Mouse (Mus musculus): ENCODE results near the gene Mdga2.

Gene Mdga2

DNA sequence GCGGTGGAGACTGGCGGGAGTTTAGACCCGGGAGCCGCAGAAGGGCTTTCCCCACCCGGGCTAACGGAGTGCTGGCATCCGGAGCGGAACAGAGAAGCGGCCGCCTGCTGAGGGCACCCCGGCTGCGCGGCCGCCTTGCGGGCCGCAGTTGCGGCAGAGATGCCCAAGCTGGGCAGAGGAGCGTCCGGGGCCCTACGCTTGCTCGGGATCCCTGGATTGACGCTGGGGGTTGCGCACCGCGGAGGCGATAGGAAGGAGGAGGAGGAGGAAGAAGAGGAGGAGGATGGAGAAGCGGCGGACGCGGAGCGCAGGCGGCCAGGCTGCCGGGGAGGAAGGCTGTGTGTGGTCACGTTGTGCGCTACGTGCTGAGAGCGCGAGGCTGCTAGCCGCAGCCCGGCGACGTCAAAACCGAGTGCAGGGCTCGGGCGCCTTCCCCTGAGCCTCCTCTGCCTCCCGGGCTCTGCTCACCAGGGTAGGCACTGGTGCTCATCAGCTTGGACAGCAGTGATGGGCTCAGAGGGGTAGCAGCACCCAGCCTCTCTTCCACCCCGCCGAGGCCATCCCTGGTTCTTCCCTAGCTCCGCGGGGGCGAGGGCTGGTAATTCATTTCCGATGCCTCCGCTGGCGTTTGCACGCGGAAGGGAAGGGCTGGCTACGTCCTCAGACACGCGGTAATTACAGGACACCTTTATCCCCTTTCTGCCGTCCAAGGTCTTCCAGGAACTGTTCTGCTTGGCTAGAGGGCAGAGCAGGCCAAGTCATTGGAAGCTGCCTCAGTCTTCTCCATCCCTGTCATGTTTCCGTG is at the start of gene Mdga2:
Mdga2 (minus strand) TSS at position 329 of the 805 bp plus-strand sequence.
- DNase-seq (ENCODE audit: low spot score in 2 of 2), result no peak

DNA sequence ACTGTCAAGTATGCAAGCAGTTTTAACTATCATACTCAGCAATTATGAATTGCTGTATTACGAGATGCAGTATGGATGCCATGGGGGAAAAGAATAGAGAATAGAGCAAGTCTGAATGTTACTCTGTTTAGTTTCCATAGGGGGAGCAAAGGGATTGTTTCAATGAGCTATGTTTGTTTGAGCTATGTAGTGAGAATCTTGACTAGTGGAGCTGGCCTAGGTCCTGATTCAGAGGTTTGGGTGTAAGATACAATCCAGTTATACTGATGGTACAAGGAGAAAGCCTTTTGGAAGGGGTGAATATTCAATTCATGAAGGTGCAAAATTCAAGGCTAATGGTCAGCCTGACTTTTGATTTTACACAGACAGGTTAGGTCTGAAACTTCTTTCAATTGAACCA is 45.1 kb upstream of the Mdga2 start:
- DNase-seq (ENCODE audit: low spot score in 2 of 2), result no peak

DNA sequence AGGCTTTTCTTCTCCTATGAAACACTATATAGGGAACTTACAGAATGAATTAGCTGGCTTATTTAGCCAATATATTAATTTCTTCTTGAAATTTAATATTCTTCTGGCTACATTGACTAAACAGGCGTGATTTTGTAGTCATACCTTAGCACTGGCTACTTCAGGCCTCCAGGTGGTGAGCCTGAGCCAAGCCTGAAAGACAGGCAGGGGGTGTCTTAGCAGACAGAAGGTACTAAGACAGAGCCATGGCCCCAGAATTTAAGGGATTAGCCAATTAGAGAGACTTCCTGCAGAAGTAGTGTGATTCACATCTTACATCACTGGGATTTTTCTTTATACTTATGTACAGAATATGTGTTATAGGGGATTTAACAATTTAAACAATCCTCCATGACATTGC is 1.2 kb upstream of the Mdga2 start:
- DNase-seq (ENCODE audit: low spot score in 2 of 2), result no peak

- peak in 1 of 2 experiments; percentile 60 for DNase-seq (ENCODE audit: low spot score in 2 of 2)
Measured at GRCm38 (mm10) chr12:67221329-67222220, 774 bp downstream of the Mdga2 start.

DNA sequence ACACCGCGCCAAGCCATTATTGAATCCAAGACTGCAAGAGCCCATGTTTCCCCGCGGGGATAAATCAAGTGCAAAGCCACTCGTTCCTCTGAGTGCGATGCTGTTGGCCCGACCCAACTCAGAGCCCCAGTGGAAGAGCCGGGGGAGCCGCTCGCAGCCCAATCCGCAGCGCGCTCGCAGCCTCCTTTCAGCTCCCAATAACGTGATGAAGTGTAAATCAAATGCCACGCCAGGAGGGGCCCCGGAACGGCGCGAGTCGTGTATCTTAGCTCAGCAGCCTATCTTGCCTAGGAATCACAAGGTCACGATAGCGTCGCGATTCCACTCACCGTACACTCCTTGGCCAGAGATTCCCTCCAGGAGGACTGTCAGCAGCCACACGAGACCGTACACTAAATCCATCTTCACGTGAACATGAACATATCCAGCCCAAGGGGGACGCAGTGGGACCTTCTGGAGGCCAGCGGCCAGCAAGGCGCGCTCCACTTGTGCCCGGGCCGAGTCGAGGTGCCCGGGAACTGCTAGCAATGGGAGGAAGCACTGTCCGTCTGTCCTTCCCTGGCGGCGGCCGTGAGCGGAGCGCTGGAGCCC is 1.6 kb downstream of the Mdga2 start:
- no peak for DNase-seq (ENCODE audit: low spot score in 2 of 2)

GRCm38 (mm10) chr12:67220041-67220440 is 2.3 kb downstream of the Mdga2 start:
- DNase-seq (ENCODE audit: low spot score in 2 of 2), result no peak

DNA sequence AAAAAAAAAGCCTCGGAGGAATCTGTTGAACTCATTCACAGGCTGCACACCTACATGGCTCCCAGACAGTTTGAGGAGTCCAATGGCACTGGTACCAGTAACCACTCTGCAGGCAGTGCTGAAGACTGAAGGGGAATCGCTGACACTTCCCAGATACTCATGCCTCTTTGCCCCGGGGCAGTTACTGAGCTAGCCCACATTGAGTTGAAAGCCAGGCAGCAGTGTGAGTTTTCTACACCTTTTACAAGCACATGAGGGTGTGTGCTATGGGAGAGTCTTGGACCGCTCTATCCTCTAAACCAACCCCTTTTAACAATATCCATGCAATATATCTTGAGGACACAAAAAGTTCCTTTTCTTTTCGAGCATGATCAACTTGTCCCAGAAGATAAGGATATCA is 2.8 kb downstream of the Mdga2 start:
- no peak for DNase-seq (ENCODE audit: low spot score in 2 of 2)

GRCm38 (mm10) chr12:67212801-67213200 is 9.5 kb downstream of the Mdga2 start:
- DNase-seq (ENCODE audit: low spot score in 2 of 2), result no peak

- DNase-seq (ENCODE audit: low spot score in 2 of 2), result no peak
Measured at GRCm38 (mm10) chr12:67178155-67178554, 44.2 kb downstream of the Mdga2 start.

DNA sequence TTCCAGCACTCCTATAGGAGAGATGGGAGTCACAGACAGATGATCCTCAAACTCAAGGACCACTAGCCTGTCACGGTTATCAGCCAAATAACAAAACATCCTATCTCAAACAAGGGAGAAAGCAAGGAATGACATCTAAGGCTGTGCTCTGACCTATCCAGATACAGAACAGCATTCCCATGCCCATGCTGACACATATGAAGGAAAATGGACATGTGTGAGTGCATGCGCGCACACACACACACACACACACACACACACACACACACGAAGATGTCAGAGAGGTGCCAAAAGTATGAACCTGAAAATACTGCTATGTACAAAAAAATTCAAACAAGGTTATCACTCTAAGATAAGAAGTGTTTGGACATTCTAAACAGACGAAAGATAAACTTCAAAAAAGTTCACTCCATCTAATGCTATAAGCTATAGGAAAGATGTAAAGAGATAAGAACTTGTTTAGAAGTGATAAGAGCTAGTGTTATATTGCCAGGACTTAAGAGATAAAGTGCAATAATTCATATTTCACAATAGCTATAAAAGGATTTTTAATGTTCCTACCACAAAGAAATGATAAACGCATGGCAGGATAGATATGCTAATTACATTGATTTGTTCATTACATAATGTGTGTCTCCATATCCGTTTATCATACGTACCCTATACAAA is 65.6 kb downstream of the Mdga2 start:
- DNase-seq (ENCODE audit: low spot score in 2 of 2), result no peak

GRCm38 (mm10) chr12:67153077-67153476 is 69.3 kb downstream of the Mdga2 start:
- no peak for DNase-seq (ENCODE audit: low spot score in 2 of 2)

- no peak for DNase-seq (ENCODE audit: low spot score in 2 of 2)
Measured at GRCm38 (mm10) chr12:67141605-67142004, 80.7 kb downstream of the Mdga2 start.

- no peak for DNase-seq (ENCODE audit: low spot score in 2 of 2)
Measured at GRCm38 (mm10) chr12:67140131-67140530, 82.2 kb downstream of the Mdga2 start.

GRCm38 (mm10) chr12:67127457-67127856 is 94.9 kb downstream of the Mdga2 start:
- DNase-seq (ENCODE audit: low spot score in 2 of 2), result no peak

- no peak for DNase-seq (ENCODE audit: low spot score in 2 of 2)
Measured at GRCm38 (mm10) chr12:67123874-67124273, 98.5 kb downstream of the Mdga2 start.

DNA sequence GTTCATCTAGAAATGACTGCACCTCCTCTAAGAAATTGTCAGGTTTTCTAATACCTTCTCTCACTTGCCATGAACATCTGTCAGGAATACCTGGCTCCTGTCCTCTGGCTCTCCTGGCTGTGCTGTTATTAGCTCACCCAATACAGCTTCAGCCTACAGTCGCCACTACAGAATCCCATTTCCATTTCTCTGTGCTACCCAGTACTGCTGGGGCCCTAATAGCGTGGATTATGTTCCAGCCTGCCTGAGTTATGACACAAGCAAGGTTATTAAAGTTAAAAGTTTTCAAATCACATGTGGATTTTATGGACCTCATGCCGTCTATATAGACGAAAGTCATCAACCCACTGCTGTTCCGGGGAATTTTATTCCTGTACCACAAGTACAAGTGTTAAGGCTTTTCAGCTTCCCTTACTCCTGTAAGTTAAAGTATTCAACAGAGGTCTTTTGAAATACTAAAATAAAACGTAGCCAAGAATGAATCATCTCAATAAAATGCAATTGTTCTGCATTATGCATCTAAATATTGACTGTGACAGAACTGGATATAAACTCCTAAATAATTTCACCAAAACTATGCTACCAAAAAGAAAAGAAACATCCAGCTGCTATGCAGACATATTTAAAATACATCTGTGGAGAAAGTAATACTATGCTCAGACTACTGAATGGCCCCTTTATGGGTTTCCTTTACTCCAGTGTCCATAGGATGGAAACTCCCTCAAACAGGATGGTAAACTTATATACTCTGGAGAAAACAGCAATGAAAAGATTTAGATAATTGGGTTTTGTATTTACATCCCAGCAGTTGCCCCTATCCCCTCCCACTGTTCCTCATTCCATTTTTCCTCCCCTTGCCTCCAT is 103.5 kb downstream of the Mdga2 start:
- no peak for DNase-seq (ENCODE audit: low spot score in 2 of 2)

DNA sequence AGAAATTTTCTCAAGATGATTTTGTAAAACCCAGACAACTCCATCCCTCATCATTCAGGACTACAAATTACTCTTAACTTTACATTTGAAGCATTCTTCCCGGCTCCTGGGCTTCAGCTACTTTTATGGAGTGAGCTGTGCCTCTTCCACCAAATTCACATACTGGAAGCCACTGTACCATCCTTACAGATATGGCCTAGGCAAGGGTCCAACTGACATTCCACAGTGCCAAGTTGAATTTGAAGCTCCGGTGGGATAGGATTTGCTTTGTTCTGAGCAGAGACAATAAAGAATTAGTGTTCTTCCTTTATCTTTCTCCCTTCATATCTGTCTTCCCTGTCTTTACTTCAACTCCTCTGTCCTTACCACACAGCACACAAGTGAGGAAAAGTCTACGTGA is 118.2 kb downstream of the Mdga2 start:
- no peak for DNase-seq (ENCODE audit: low spot score in 2 of 2)

DNA sequence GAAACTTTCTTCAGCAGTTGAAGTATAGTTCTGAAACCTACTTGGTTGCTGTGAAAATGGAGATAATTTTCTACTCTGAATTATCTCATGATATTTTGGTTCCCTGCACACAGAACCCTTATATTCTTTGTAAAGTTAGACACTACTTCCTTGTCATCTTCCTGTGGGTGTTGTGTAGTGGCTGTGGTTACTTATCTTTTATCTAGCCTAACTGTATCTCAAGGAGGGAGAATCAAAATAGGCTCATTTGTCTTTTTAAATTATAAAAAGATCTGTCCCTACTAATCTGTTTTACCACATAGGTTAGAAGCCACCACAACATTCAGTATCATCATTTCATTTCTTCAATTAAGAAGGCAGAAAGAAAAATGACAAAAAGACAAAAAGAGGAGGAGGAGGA is 127.9 kb downstream of the Mdga2 start:
- DNase-seq (ENCODE audit: low spot score in 2 of 2), result no peak

DNA sequence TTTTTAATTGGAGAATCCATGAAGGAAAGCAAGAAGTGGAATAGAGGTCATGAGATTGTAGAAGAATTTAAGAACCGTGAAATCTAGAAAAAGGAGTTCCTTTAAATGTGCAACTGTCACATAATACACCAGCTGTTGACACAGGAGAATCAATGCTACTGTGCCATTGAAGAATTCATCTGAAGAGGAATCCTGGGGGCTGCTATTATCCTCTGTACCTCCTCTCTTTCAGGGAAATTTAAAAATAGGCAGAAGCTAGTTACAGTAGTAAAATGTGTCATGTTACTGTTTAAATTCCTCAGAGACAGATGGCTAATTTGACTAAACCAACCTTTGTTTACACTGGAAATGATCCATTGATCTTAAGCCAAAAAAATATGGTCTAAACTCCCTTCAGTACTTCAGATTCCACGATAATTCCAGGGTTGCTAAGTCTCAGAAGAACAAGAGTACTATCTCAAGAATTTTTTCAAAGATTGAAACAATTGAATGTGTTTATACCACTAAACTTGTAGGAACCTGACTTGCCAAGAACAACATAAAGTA is 131.9 kb downstream of the Mdga2 start:
- DNase-seq (ENCODE audit: low spot score in 2 of 2), result no peak

DNA sequence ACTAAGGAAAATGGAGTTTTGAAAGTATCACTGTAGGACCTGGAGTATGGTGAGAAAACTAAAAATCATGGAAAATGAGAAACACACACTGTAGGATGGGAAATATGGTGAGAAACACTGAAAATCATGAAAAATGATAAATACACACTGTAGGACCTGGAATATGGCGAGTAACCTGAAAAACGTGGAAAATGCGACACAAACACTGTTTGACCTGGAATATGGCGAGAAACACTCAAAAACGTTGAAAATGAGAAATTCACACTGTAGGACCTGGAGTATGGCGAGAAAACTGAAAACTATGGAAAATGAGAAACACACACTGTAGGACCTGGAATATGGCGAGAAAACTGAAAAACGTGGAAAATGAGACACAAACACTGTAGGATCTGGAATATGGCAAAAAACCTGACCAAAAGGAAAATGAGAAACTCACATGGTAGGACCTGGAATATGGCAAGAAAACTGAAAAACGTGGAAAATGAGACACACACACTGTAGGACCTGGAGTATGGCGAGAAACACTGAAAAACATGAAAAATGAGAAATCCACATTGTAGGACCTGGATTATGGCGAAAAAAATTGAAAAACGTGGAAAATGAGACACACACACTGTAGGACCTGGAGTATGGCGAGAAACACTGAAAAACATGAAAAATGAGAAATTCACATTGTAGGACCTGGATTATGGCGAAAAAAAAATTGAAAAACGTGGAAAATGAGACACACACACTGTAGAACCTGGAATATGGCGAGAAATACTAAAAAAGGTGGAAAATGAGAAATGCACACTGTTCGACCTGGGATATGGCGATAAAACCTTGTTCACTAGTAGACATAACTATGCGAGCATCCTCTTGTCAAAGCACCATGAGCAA is 163.0 kb downstream of the Mdga2 start:
- DNase-seq (ENCODE audit: low spot score in 2 of 2), result peak in 1 of 2 experiments; percentile 53

All from spleen, postnatal 4 days (tissue).